Mouse (Mus musculus): ENCODE results near the gene Dpep3. TPM values are rescaled to one million over a fixed set of nuclear protein-coding genes. Genes with fewer than 3 reads are reported as not detected.
"Not testable (repeated sequence)": the region's sequence is repeated elsewhere in the genome, so short reads cannot be mapped to it uniquely, and the experiment has no call there.

Dpep3 gene
- polyA plus RNA-seq, 1 experiment from 2014 or later = not detected

DNA sequence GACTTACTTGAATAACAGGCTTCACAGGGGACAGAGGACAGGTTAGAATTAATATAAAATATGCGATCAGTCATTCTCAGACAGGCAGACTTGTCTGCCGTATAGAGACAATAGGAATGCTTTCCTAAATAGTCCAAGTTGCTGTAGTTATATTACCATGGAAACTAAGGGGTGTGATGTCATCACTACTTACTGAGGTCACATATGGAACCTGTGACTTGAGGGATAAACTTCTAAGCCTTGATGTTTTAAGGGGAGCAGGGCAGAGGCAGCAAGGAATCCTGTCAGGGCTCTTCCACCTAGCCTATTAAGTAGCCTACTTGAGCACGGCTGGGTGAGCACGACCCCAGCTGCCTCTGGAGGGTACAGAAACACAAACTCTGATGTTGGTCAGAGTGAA lies 26.6 kb upstream of the Dpep3 start, which contains the start of gene Dpep2nb:
Dpep2nb (minus strand) TSS at position 101 of the 400 bp plus-strand sequence.
- Histone ChIP-seq H3K9ac (no peak within 1 kb of the TSS), H3K4me2 (no peak within 1 kb of the TSS), H3K36me3 (peaks cover 3% of the 10 kb centered on the region; the same call in 1 of the 2 replicates), H3K4me3 (replicated peaks) (no peak within 1 kb of the TSS), H3K9me3 (replicated peaks) (no peaks in the 10 kb centered on the region), H3K27ac (no peak within 1 kb of the TSS), H3K4me1 (replicated peaks) (peaks cover 39% of the 10 kb centered on the region), H3K27me3 (0 out of 2 replicates have a peak, but pooled peaks cover 3% of the 10 kb centered on the region)
- 78% methylated on average over 4 of the region's 4 CpGs for WGBS (ENCODE audit: insufficient replicate concordance)
- DNase-seq (no peak), ATAC-seq (ENCODE audit: low read depth) (no peak)

DNA sequence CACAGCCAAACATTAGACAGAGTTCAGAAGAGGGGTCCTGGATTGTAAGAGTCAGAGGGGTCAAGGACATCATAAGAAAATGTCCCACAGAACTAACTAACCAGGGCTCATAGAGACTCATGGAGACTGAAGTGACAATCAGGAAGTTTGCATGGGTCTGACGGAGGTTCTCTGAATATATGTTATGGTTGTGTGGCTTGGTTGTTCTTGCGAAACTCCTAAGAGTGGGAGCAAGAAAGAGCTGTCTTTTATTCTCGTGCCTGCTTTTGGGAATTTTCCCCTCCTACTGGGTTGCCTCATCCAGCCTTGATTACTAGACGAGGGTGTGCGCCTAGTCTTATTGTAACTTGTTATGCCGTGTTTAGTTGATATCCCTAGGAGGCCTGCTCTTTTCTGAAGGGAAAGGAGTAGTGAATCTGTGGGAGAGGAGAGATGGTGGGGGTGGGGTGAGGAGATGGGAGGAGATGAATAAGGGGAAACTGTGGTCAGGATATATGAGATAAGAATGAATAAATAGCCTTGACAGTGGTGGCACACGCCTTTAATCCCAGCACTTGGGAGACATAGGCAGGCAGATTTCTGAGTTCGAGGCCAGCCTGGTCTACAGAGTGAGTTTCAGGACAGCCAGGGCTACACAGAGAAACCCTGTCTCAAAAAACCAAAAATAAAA lies 25.4 kb upstream of the Dpep3 start:
- no peak overlapping the region for H3K4me3 ChIP-seq (replicated peaks)
- no peaks in the 10 kb centered on the region for H3K9me3 ChIP-seq (replicated peaks)
- H3K4me1 ChIP-seq (replicated peaks) = peaks cover 27% of the 10 kb centered on the region
- 0 out of 2 replicates have a peak, but pooled peaks cover 3% of the 10 kb centered on the region for H3K27me3 ChIP-seq
- no peak overlapping the region for H3K9ac ChIP-seq
- ATAC-seq (ENCODE audit: low read depth) (no peak), DNase-seq (no peak)
- 45% methylated on average over 8 of the region's 8 CpGs for whole genome bisulfite sequencing (ENCODE audit: insufficient replicate concordance)
- peaks cover 2% of the 10 kb centered on the region; the same call in 1 of the 2 replicates for H3K36me3 ChIP-seq
- no peak overlapping the region for H3K27ac ChIP-seq
- H3K4me2 ChIP-seq = no peak overlapping the region

DNA sequence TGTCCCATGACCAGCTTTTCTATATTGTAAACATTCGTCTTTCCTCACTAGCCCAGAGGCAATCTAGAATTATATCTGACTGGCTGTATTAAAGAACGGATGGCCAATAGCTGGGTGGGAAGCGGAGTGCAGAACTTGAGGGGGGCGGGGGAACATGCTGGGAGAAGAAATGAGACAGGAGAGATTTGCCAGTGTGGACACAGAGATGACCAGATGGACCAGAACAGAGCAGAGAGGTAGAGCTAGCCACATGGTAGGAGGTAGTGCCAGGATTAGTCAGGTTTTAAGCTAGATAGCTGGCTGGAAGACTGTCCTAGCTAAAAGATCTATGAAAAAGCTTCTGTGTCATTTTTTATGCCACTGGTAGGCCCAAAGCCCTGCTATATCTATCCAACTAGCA lies 22.7 kb upstream of the Dpep3 start:
- Histone ChIP-seq H3K4me3 (replicated peaks) (no peak overlapping the region), H3K4me2 (no peak overlapping the region), H3K9ac (no peak overlapping the region), H3K9me3 (replicated peaks) (no peaks in the 10 kb centered on the region), H3K36me3 (no peaks in the 10 kb centered on the region), H3K27ac (no peak overlapping the region), H3K27me3 (0 out of 2 replicates have a peak, but pooled peaks cover 3% of the 10 kb centered on the region), H3K4me1 (replicated peaks) (peaks cover 21% of the 10 kb centered on the region)
- no peak for ATAC-seq (ENCODE audit: low read depth)
- no peak for DNase-seq
- 63% methylated on average over 4 of the region's 4 CpGs for WGBS (ENCODE audit: insufficient replicate concordance)

DNA sequence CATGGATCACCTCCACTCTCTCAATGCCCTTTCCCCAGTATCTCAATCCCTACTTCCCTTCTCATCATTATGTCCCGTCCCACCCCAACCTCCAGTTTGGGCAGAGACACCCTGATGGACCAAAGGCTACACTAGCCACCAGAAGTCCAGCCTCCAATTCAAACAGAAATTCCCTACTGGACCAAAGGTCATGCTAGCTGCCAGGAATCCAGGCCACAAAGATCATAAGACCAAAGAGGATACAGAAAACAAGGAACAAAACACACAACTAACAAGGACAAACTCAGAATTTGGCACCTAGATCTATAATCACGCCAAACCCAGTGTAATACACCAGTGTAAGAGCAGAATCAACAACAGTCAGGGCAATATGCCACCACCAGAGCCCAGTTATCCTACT lies 19.7 kb upstream of the Dpep3 start:
- WGBS (ENCODE audit: insufficient replicate concordance) = 60% methylated on average over 2 of the region's 2 CpGs
- no peak overlapping the region for H3K4me3 ChIP-seq (replicated peaks)
- H3K27ac ChIP-seq = peak overlapping the region; percentile 30; the same call in 1 of the 2 replicates
- peaks cover 21% of the 10 kb centered on the region for H3K4me1 ChIP-seq (replicated peaks)
- ATAC-seq (ENCODE audit: low read depth) (peak; percentile 58), DNase-seq (no peak)
- no peak overlapping the region for H3K4me2 ChIP-seq
- H3K9ac ChIP-seq = no peak overlapping the region
- H3K27me3 ChIP-seq = 0 out of 2 replicates have a peak, but pooled peaks cover 10% of the 10 kb centered on the region
- H3K36me3 ChIP-seq = no peaks in the 10 kb centered on the region
- no peaks in the 10 kb centered on the region for H3K9me3 ChIP-seq (replicated peaks)

DNA sequence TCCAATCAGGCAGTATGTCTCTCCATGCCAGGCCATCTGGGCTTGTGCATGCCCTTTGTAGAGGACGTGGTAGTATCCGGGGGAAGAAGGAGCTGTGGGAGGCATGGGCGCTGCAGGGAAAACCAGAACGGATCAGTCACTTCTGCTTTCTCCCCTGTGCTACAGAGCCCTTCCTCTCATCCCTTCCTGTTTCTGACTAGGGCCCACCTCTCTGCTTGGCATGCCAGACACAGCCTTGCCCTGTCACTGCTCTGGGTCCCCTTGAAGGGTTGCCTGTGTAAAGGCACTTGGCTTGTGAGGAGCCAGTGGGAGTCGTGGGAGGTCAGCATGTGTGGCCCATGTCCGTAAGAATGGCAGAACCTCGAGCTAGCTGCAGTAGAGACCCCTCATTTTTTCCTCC lies 17.1 kb upstream of the Dpep3 start:
- Histone ChIP-seq H3K4me3 (replicated peaks) (no peak overlapping the region), H3K9me3 (replicated peaks) (no peaks in the 10 kb centered on the region), H3K4me2 (no peak overlapping the region), H3K27me3 (0 out of 2 replicates have a peak, but pooled peaks cover 7% of the 10 kb centered on the region), H3K9ac (no peak overlapping the region), H3K27ac (no peak overlapping the region), H3K4me1 (replicated peaks) (peaks cover 29% of the 10 kb centered on the region), H3K36me3 (no peaks in the 10 kb centered on the region)
- no peak for DNase-seq
- 32% methylated on average over 7 of the region's 7 CpGs for WGBS (ENCODE audit: insufficient replicate concordance)
- ATAC-seq (ENCODE audit: low read depth) = no peak

DNA sequence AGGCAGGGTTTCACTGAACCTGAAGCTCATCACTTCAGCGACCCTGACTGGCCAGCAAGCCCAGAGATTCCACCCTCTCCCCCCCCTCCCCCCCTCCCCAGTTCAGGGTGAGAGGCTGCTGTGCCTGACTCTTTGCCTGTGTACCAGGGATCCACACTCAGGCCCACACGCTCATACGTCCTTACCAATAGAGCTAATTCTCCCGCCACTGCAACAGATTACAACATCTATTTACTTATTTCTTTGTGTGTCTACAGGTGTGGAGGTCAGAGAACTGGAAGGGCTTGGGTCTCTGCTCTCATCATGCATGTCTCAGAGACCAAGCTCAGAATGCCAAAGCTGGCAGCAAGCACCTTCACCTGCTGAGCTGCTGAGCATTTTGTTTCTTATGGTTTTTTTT lies 14.0 kb upstream of the Dpep3 start:
- Histone ChIP-seq H3K36me3 (no peaks in the 10 kb centered on the region), H3K27ac (no peak overlapping the region), H3K27me3 (peaks cover 16% of the 10 kb centered on the region; the same call in 1 of the 2 replicates), H3K4me1 (replicated peaks) (peaks cover 30% of the 10 kb centered on the region), H3K4me2 (no peak overlapping the region), H3K9me3 (replicated peaks) (no peaks in the 10 kb centered on the region), H3K4me3 (replicated peaks) (no peak overlapping the region), H3K9ac (no peak overlapping the region)
- no peak for DNase-seq
- 0 out of 2 replicates have a peak, but pooled peaks have one; percentile 39 for ATAC-seq (ENCODE audit: low read depth)
- WGBS (ENCODE audit: insufficient replicate concordance) = 51% methylated on average over 4 of the region's 4 CpGs

DNA sequence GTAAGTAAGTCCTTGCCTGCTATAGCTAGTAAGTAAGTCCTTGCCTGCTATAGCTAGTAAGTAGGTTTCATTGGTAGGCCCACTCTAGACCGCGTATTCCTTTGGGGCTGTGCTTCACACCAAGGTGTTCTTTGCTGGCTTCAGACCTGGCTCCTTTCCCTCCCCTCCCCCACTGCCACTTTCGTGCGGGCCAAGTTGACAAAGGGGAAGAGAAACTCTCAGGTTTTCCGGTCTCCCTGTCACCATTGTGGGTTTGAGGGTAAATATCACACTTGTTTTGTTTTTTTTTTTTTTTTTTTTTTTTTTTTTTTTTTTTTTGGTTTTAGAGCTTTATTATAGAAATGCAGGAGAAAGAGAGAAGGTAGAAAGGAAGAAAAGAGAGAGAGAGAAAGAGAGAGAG lies 13.3 kb upstream of the Dpep3 start:
- WGBS (ENCODE audit: insufficient replicate concordance) = 42% methylated on average over 5 of the region's 5 CpGs
- H3K27ac ChIP-seq = no peak overlapping the region
- no peaks in the 10 kb centered on the region for H3K9me3 ChIP-seq (replicated peaks)
- no peak overlapping the region for H3K4me3 ChIP-seq (replicated peaks)
- H3K36me3 ChIP-seq = no peaks in the 10 kb centered on the region
- no peak for DNase-seq
- no peak for ATAC-seq (ENCODE audit: low read depth)
- peaks cover 26% of the 10 kb centered on the region for H3K4me1 ChIP-seq (replicated peaks)
- no peak overlapping the region for H3K9ac ChIP-seq
- no peak overlapping the region for H3K4me2 ChIP-seq
- H3K27me3 ChIP-seq = peaks cover 19% of the 10 kb centered on the region; the same call in 1 of the 2 replicates

DNA sequence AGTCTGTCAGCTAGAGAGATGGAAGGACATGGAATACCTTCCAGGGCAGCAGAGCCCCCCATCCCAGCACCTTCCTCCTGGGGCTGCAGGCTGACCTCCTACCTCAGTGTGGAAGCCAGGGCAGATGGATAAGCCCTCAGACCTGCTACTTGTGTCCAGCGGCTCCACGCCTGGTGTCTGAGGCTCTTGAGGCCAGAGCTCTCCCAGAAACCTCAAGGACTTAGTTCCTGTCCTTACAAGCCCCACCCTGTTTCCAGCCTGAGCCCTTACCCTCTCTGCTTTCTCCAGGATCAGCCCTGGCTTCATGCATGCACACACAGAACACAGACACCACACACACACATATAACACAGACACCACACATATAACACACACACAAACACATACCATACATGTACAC lies 12.3 kb upstream of the Dpep3 start:
- DNase-seq (no peak), ATAC-seq (ENCODE audit: low read depth) (0 out of 2 replicates have a peak, but pooled peaks have one; percentile 9)
- H3K4me2 ChIP-seq = no peak overlapping the region
- peaks cover 19% of the 10 kb centered on the region; the same call in 1 of the 2 replicates for H3K27me3 ChIP-seq
- peaks cover 17% of the 10 kb centered on the region for H3K4me1 ChIP-seq (replicated peaks)
- H3K9ac ChIP-seq = no peak overlapping the region
- no peak overlapping the region for H3K27ac ChIP-seq
- H3K36me3 ChIP-seq = no peaks in the 10 kb centered on the region
- WGBS (ENCODE audit: insufficient replicate concordance) = 35% methylated on average over 2 of the region's 2 CpGs
- H3K9me3 ChIP-seq (replicated peaks) = no peaks in the 10 kb centered on the region
- no peak overlapping the region for H3K4me3 ChIP-seq (replicated peaks)

DNA sequence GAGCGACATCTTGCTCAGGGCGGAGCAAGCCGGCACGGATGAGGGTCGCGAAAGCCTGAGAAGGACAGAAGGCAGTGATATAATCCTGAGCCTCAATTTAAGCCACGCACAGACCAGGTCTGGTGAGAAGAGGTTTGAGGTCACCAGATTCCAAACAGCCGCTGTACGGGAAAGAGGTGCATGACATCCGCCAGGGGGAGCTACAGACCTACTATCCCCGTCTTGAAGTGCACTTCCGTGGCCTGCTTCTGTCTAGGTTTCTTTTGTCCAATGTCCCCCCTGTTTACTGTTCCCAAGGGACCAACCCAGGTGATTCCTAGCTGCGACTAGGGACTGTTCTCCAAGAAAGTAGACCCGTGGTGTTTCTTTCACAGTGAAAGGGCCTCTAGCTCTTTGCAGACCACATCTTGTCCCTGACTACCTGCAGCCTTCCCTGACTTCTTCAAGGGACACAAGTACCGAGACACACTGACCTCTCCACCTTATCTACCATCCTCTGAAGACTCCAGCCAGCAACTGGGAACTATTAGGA lies 11.7 kb upstream of the Dpep3 start, which contains the start of gene Dus2:
Dus2 (plus strand) TSS at position 482 of the 532 bp plus-strand sequence.
- Histone ChIP-seq H3K4me1 (replicated peaks) (peaks cover 13% of the 10 kb centered on the region), H3K27me3 (peaks cover 17% of the 10 kb centered on the region; the same call in 1 of the 2 replicates), H3K4me2 (no peak within 1 kb of the TSS), H3K27ac (no peak within 1 kb of the TSS), H3K9me3 (replicated peaks) (no peaks in the 10 kb centered on the region), H3K9ac (no peak within 1 kb of the TSS), H3K36me3 (no peaks in the 10 kb centered on the region), H3K4me3 (replicated peaks) (no peak within 1 kb of the TSS)
- DNase-seq = peak; percentile 67
- 7% methylated on average over 15 of the region's 15 CpGs for WGBS (ENCODE audit: insufficient replicate concordance)
- peak; percentile 57; the same call in 1 of the 2 replicates for ATAC-seq (ENCODE audit: low read depth)

DNA sequence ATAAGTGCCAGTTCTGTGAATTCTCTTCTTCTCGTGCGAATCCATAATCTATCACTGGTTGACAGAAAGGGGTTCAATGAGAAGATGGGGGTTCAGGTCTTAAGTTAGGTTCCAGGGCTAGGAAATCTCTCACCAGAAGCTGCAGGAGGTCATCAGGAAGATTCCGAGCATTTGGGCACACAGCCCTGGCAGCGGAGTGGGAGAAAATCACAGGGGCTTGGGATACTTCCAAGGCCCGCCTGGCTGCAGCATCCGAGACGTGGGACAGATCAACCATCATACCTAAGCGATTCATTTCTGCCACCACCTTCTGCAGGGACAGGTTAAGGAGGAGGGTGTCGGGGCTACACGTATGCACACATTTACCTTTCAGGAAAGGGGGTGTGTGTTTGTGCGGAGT lies 9.3 kb upstream of the Dpep3 start:
- DNase-seq (no peak), ATAC-seq (ENCODE audit: low read depth) (no peak)
- peaks cover 13% of the 10 kb centered on the region for H3K4me1 ChIP-seq (replicated peaks)
- 74% methylated on average over 11 of the region's 11 CpGs for WGBS (ENCODE audit: insufficient replicate concordance)
- no peak overlapping the region for H3K4me2 ChIP-seq
- H3K36me3 ChIP-seq = no peaks in the 10 kb centered on the region
- H3K27ac ChIP-seq = no peak overlapping the region
- H3K9ac ChIP-seq = no peak overlapping the region
- no peak overlapping the region for H3K4me3 ChIP-seq (replicated peaks)
- peaks cover 16% of the 10 kb centered on the region; the same call in 1 of the 2 replicates for H3K27me3 ChIP-seq
- no peaks in the 10 kb centered on the region for H3K9me3 ChIP-seq (replicated peaks)

DNA sequence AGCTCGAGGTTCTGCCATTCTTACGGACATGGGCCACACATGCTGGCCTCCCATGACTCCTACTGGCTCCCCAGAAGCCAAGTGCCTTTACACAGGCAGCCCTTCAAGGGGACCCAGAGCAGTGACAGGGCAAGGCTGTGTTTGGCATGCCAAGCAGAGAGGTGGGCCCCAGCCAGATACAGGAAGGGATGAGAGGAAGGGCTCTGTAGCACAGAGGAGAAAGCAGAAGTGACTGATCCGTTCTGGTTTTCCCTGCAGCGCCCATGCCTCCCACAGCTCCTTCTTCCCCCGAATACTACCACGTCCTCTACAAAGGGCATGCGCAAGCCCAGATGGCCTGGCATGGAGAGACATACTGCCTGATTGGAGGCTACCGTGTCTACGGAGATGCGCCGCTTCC lies 4.2 kb upstream of the Dpep3 start:
- ATAC-seq (ENCODE audit: low read depth); H3K27me3 ChIP-seq: not testable (repeated sequence)
- WGBS (ENCODE audit: insufficient replicate concordance) = 47% methylated on average over 11 of the region's 11 CpGs

More for the DNA sequence above, 4.2 kb upstream of the Dpep3 start:
- not testable (repeated sequence) for H3K27ac ChIP-seq; H3K4me3 ChIP-seq (replicated peaks); H3K4me2 ChIP-seq; H3K4me1 ChIP-seq (replicated peaks); H3K36me3 ChIP-seq; H3K9ac ChIP-seq; H3K9me3 ChIP-seq (replicated peaks); DNase-seq
